Mouse (Mus musculus): ENCODE results near the gene Osm. TPM values are rescaled to one million over a fixed set of nuclear protein-coding genes. Genes with fewer than 3 reads are reported as not detected.

The Osm gene
- polyA plus RNA-seq (2017; shearing (Covaris generic)) = 10 to 100 TPM; 27.4 to 46.4 TPM

DNA sequence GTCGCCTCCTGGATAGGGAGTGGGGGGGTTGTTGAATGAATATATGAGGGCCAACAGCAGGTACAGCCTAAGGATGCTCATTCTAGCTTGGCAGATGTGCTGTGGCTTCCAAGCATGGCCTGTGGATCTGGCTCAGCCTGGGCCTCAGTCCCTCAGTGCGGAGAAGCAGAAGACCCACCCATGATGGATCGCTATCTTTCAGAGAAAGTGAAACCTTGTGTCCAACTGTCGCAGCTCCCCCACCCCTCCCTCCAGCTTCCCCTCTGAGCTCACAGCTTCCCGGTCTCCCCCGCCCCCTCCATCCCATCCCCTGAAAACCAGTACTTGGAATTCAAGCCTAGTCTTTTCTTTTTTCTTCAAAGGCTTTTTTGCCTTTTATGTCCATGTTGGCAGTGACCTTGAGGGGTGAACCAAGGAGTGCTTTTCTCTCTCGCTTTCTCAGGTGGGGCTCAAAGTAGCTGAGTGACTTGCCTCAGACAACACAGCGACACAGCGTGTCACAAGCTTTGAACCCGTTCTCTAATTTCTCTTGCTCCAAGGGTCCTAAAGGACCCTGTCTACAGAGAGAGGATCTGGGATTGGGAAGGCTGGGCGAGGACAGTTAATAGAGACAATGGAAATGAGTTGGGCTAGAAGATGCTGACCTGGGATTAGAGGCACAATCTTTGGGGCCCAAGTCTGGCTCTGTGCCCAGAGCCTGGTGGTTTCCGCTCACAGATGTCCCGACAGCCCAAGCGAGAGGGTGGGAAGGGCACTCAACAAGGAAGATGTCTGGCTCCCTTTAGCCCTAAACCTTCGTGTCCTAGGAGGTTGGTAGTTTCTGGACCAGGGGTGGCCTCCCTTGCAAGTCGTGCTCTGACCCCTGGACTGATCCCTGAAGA is at the start of gene Osm:
Gene Osm (plus strand): TSS at position 756 of the 881 bp plus-strand sequence.

DNA sequence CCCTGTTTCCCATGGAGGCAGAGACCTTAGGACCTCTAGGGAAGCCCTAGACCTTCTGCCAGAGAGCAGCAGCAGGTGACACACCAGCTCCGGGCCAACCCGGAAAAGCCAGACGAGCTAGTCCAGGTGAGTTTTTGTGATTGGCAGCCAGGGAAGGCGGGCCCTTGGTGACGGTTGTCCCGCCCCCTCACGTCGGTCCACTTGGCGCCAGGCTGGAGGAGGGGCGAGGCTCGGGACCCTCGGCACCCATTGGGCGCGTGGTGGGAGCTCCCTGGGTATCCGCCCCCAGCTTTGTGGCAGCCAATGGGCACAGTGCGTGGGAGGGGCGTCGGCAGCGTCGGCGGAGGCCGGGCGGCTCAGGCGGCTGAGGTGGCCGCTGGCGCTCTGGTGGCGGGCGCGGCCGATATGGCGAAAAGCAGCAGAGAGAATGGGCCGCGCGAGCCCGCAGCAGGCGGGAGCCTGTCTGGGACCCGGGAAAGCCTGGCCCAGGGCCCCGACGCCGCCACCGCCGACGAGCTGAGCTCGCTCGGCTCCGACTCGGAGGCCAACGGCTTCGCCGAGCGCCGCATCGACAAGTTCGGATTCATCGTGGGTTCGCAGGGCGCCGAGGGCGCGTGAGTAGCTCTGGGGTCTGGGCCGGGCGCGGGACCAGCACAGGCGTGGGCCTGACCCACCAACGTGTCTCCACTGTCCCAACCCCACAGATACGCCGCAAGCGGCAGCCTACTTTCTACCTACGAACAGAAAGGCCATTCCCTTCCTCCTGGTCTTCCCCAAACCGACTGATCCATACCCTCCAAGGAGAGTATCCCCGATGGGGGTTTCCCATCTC is 49.5 kb upstream of the Osm start, which contains the start of gene Tbc1d10a:
Gene Tbc1d10a (plus strand): TSS at position 304 of the 832 bp plus-strand sequence.

DNA sequence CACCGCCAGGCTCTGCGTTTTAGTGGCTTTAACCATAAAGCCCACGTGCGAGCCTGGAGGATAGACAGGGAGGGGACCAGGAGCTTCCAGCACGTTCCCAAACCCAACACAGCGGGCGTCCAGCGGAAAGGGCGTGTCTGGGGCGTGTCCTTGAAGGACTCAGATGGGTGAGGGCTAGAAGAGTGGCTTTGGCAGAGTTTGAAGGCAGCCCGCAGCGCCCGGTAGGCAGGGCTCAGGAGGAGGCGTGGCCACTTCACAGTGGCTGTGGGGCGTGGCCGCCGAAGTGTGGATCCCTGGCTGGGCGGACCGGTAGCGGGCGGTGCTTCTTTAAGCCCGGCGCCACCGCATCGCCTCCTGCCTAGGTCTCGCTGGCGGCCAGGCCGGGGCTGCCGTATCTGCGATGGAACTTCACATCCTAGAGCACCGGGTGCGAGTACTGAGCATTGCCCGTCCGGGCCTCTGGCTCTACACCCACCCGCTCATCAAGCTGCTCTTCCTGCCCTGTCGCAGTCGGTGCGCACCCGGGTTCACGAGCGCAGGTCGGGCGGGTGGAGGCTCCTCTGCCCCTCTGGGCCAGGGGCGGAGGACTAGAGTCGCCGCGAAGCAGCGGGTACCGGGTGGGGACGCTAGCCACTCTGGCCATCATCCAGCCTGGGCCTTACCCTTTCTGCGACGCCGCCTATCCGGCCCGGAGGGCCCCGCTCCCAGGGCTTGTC is 18.1 kb upstream of the Osm start, which contains the start of gene Castor1:
Gene Castor1 (plus strand): TSS at position 312 of the 716 bp plus-strand sequence.

DNA sequence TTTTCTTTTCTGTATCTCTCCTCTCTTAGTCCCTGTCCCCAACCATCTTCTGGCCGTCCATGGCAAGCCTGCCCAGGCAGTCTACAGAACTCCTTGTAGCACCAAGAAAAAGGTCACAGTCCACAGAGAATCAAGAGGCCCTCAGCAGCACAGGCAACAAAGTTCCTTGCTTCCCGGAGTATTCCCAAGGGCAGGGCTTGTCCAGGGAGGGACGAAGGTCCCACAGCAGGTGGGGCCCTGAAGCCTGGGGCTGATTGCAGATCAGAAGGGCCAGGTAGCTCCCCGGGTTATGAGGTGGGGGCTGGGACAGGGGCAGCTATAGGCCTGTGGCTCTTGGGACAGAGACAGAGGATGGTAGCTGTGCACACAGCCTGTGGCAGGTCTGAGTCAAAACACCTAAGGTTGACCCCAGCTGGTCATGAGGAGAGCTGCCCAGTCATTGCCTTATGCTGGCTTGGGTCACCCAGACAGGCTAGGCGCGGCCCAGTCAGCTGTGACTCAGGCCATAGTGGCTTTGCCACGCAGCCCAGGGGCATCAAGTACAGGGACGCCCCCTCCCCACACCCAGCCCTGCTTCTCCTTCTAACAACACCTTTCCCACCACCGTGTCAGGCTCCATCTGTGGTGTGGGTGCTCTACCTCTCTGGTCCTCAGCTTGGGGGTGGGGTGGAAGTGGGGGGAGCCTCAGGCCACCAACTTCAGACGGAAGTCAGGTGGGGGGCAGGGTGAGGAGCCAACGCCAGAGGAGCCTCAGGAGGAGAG is 20.8 kb downstream of the Osm start, which contains the start of gene Lif:
Gene Lif (plus strand): TSS at position 712 of the 762 bp plus-strand sequence.

Other genes with a start within 250 kb of the Osm start
- under 1 TPM in 1 of 2 experiments, not detected in 1; 0.75 TPM for gene Sec14l4, start 205.0 kb upstream of the Osm start, polyA plus RNA-seq (2017; shearing (Covaris generic))
- gene Sec14l3, start 171.6 kb upstream of the Osm start, polyA plus RNA-seq (2017; shearing (Covaris generic)) = 1 to 10 TPM in 1 of 2 experiments, under 1 TPM in 1; 0.19 to 1.5 TPM
- 1 to 10 TPM; 1.9 to 4.1 TPM for gene Mtfp1, start 141.0 kb upstream of the Osm start, polyA plus RNA-seq (2017; shearing (Covaris generic))
- 1 to 10 TPM in 1 of 2 experiments, under 1 TPM in 1; 0.77 to 2.8 TPM for gene Sec14l2, start 113.0 kb upstream of the Osm start, polyA plus RNA-seq (2017; shearing (Covaris generic))
- gene Rnf215, start 101.2 kb upstream of the Osm start, polyA plus RNA-seq (2017; shearing (Covaris generic)) = 10 to 100 TPM; 43.2 to 52.4 TPM
- 1 to 10 TPM; 4.4 to 9.4 TPM for gene Ccdc157, start 76.1 kb upstream of the Osm start, polyA plus RNA-seq (2017; shearing (Covaris generic))
- 10 to 100 TPM; 69.4 to 69.8 TPM for gene Sf3a1, start 76.1 kb upstream of the Osm start, polyA plus RNA-seq (2017; shearing (Covaris generic))
- 100 to 1,000 TPM; 110 to 134 TPM for gene Tbc1d10a, start 49.6 kb upstream of the Osm start, polyA plus RNA-seq (2017; shearing (Covaris generic))
- 10 to 100 TPM; 45.3 to 46.4 TPM for gene Castor1, start 18.2 kb upstream of the Osm start, polyA plus RNA-seq (2017; shearing (Covaris generic))
- 1 to 10 TPM in 1 of 2 experiments, under 1 TPM in 1; 0.09 to 3.4 TPM for gene Lif, start 21.1 kb downstream of the Osm start, polyA plus RNA-seq (2017; shearing (Covaris generic))
- 1 to 10 TPM; 1.9 to 2.1 TPM for gene Hormad2, start 204.7 kb downstream of the Osm start, polyA plus RNA-seq (2017; shearing (Covaris generic))